Mouse (Mus musculus) left cerebral cortex, adult 2 months (tissue): ENCODE measurements around the gene Pik3r5. TPM values are rescaled to one million over a fixed set of nuclear protein-coding genes. Genes with fewer than 3 reads are reported as not detected.

ENCODE experiments used
- DNase-seq, 2 experiments: peaks; one replicate each; pipeline ENCODE4 v3.0.0; 2021 to 2022; ENCODE audit warnings: low spot score in 2 of 2, mixed read lengths in 1 of 2; ENCODE audit errors: extremely low spot score in 1 of 2
- H3K27ac ChIP-seq: fragments of 200-600 bp; 2 replicates; pipeline ENCODE4 v1.8.1; 2022
- H3K4me3 ChIP-seq: fragments of 200-600 bp; 2 replicates; pipeline ENCODE4 v1.8.1; 2022
- CTCF ChIP-seq: fragments of 200-600 bp; IDR thresholded peaks from 2 replicates; pipeline ENCODE4 v1.8.1; 2022; ENCODE audit warnings: antibody characterized with exemption, mild to moderate bottlenecking, moderate library complexity
- intact Hi-C: fragments of 180-260 bp; cut with DNase I; formaldehyde crosslinking; loops from one replicate; pipeline ENCODE4 v1.15.1; 2025
- total RNA-seq, 2 experiments: library from RNA; stranded (reverse); gene quantifications; 2 replicates each; pipeline ENCODE4 v1.2.3; 2021

Gene Pik3r5
- total RNA-seq, 2 experiments from 2014 or later = 2.6 to 2.9 TPM

DNA sequence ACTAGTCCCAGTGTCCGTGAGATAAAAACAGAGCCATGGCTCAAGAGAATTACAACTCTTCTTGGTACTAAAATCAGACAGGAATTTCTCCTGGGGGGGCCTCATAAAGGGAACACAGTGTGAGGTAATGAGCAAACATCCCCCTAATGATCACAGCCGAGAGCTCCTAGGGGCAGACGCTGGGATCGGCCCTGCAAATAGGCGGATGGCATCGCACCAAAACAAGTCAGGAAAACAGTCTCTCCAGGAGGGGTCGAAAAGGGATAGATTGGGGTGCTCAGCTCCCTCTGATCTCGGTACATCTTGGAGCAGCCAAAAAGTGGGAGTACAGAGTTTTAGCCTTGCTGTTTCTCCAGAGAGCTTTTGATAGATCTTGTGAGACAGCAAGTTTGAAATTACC lies 42.3 kb upstream of the Pik3r5 start:
- intact Hi-C loops = no loop called here
- peak; percentile 1 for TF ChIP-seq CTCF
- DNase-seq = no peak

DNA sequence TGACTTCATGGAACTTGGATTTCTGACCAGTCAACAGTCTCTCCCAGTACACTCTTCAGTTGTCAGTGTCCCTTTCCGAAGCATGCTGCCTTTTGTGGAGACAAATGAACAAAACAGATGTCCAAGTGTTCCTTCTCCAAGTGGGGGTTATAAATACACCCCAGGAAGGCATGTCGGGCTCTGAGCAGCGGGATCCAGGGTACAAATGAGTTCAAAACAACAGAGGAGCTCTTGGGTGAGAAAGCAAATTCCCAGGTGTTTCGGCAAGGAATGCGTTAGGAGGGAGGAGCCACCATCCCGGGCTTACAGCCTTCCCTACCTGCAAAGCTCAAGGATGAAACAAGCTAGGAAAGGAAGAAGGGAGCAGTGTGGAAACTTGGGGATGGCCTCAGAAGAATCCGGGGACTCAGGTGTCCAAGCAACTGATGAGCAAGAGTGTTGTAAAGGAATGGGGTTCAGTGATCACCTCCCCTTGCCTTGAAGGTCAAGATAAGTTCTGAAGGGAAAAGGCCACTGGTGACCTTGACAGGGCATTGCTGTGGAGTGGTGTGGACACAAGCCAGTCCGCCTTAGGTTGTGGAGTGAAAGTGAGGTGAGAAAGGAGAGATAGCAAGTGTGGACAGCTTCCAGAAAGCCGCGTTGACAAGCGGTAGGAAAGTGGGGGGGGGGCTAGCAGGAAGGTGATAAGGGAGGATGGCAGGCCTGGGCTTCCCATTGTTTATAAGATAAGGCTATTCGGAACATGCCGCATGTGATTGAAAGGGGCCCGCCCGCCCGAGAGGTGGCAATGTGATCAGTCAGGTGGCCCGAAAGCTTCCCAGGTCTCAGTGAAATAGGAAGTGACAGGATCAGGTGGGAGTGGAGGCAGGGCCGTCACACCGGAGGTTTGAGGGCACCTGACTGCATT lies 41.3 kb upstream of the Pik3r5 start:
- H3K27ac ChIP-seq = no peak overlapping the region
- no peak for DNase-seq
- TF ChIP-seq CTCF = no peak
- no peak overlapping the region for H3K4me3 ChIP-seq
- intact Hi-C loops = no loop called here

More for the DNA sequence above, 42.3 kb upstream of the Pik3r5 start:
- H3K4me3 ChIP-seq = no peak overlapping the region
- no peak overlapping the region for H3K27ac ChIP-seq

DNA sequence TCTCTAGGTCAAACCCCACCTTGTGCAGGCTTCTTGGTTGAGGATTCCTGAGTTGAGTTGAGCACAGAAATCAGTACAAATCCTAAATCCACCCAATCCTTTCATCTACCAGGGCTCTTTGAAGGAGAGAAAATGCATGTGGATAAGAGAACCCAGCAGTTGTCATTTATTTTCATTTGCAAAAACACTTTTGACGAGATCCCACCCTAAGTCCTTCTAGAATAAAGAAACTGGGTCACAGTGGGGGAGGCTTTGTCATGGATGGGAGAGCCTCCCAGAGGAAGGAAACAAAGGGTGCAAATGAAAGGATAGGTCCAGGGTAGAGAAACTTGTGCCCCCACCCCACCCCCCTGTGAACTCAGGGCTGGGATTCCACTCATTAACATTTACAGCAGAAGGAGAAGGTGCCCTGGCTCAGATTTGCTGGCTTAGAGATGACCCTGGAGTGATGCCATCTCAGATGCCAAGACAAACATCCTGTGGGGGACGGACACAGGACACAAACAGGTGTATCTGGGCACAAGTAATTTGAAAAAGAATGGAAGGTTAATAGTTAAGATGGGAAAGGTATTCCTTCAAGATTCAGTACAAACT lies 37.9 kb upstream of the Pik3r5 start:
- no peak overlapping the region for H3K27ac ChIP-seq
- intact Hi-C loops = no loop called here
- no peak for TF ChIP-seq CTCF
- H3K4me3 ChIP-seq = no peak overlapping the region
- no peak for DNase-seq

DNA sequence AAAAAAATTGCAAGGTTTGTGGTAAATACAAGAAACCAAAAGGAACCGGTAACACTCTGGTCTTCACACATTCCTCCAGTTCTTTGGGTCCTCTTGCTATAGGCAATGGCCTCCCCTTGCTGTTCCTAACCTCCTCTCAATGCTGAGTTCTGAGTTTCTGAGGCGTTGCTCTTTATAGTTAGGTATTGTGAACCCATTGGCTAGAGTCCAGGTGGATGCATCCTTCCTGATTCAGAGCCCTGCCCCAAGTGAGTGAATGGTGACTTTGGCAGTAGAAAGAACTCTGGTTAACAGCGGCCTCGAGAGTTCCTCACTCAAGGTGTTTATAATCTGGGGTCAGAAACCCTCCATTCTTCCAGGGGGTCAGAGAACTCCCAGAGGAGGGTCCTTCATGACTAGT lies 37.2 kb upstream of the Pik3r5 start:
- Histone ChIP-seq H3K4me3 (no peak overlapping the region), H3K27ac (no peak overlapping the region)
- intact Hi-C loops = no loop called here
- TF ChIP-seq CTCF = no peak
- DNase-seq = no peak

DNA sequence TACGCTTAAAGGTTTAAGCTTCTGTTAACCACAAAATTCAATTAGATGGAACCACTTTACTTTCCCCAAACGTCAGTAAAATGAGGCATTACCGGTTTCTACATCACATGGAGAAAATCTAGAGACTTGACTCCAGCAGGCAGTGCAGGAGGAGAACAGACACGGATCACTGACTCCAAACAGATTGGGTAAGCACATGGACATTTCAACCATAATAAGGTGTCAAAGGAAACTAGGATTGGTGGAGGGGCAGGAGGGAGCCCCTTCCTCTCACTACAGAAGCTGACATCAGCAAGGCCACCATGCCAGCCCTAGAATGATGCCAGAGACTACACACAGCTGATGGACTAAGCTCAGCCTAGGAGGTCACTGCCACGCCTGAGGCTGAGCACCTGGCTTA lies 36.4 kb upstream of the Pik3r5 start:
- DNase-seq = no peak
- Histone ChIP-seq H3K27ac (no peak overlapping the region), H3K4me3 (no peak overlapping the region)
- intact Hi-C loops = no loop called here
- TF ChIP-seq CTCF = no peak

DNA sequence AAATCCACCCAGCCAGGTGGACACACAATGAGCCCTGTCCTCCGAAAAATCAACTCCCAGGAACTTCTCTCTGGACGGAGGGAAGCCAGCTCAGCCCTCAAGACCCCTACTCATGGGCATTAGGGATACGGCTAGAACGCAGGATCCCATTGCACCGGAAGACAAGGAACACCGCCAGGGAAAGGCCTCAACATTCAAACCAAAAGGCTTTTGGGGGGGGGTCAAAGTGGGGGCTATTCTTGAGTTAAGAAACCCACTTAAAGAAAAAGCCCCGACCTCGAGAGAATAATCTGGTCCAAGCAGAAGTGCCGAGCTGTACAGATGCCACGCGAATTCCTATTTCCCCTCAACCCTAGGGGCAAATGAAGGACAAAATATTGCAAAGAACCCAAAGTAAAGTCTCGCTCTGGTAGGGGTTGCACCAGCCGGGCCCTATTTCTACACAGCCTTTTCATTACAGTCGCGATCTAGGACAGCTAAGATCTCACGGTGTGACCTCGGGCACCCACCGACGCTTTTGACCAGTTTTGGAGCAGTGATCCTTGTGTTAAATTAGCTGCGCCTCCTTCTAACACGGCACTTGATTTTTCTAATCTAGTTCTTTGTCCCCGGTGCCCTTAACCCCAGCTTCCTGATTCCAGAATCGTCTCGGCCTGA lies 32.9 kb upstream of the Pik3r5 start:
- DNase-seq = no peak
- Histone ChIP-seq H3K4me3 (no peak overlapping the region), H3K27ac (no peak overlapping the region)
- no peak for TF ChIP-seq CTCF
- intact Hi-C loops = no loop called here

DNA sequence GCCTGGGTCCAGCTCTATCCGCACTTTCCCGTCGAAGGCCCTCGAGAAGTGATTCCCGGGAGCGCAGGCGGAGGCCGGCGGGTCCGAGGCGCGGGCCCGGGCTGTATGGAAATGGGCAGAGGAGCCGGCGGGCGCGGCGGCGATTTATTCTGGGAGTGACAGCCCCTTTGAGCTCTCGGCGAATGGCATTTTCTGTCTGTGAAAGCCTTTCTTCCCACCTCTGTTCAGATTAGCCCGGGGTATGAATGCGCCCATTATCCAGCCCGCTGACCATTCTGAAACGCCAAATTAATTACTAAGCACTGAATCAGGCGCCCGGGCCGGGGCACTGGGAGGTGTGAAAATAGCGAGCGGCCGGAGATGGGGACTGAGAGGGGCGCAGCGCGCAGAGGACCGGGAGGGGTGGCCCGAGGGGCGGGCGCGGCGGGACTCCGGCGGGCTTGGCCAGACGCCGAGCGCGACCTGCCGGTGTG lies 32.3 kb upstream of the Pik3r5 start:
- TF ChIP-seq CTCF = no peak
- Histone ChIP-seq H3K27ac (no peak overlapping the region), H3K4me3 (peak overlapping the region; percentile 50)
- DNase-seq = peak in 1 of 2 experiments; percentile 33
- intact Hi-C loops = no loop called here

DNA sequence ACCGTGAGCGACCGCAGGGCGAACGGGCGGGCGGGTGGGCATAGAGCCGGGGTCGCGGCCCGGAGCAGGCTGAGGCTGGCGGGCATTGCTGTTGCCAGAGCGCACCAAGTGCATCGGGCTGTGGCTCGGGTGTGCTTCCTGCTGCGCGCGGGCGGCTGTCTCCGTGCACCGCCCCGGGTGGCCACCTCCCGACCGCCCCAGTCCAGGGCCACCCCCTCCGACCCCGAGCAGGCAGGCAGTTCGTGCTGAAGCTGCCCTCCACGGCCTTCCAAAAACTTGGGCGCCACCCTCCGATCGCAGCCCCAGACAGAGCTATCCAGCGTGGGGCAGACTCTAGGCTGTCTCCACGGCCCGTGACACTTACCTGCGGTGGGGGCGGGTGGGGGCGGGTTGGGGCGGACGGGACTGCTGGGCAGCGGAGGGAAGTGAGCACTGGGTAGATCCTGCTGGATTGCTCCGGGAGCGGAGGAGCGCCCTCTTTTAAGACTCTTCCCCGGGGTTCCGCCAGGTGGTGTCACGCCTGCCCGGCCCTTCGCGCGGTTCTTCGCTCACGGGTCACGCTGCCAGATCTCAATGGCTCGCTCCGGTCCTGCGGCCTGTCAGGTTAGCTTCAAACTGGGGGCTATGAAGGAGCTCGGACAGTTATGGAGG lies 31.8 kb upstream of the Pik3r5 start:
- DNase-seq = no peak
- H3K27ac ChIP-seq = no peak overlapping the region

DNA sequence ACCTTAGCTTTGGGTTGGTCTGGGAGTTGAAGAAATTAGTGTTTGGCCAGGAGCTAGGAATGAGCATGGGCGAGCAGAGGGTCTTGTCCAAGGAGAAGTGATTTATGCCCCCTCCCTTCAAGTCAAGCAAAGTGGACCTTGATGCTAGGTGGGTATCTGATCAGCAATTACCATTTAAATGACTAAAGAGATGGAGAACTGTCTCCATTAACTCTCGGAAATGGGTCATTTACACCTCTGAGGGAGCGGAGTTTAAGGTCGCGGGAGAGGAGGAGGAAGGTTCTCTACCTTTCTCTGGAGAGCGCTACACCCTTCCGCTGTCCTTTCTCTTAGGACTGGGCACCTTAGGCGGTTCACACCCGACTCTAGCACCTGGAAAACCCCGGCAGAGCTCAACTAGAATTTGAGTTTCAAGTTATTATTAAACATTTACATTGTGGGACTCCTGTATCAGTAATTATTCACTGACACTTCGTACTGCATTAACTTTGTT lies 31.1 kb upstream of the Pik3r5 start, which contains the start of gene Ntn1:
TSS of gene Ntn1 (minus strand) at position 97 of the 493 bp plus-strand sequence.
- no peak within 1 kb of the TSS for H3K27ac ChIP-seq
- intact Hi-C loops = no loop called here
- TF ChIP-seq CTCF = no peak
- H3K4me3 ChIP-seq = peak within 1 kb of the TSS; percentile 50
- DNase-seq = no peak

More for the DNA sequence above, 31.8 kb upstream of the Pik3r5 start:
- H3K4me3 ChIP-seq = peak overlapping the region; percentile 50
- intact Hi-C loops = no loop called here
- TF ChIP-seq CTCF = peak; percentile 29

DNA sequence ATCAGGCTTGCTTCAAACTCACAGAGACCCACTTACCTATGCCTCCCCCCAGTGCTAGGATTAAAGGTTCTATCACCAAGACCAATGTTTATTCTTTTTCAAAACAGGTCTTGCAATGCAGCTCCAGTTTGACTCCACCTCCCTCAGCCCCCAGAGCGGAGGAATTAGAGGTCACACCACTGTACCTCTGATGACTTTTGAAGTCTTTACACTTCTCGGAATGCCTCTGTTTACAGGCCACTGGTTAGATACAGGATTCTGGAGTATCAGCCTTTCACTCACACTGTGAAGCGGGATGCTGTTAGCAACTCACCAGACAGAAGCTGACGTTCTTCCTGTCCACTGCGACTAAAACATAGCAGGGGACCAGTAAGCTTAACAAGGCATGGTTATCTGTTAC lies 30.5 kb upstream of the Pik3r5 start:
- TF ChIP-seq CTCF = no peak
- Histone ChIP-seq H3K27ac (no peak overlapping the region), H3K4me3 (no peak overlapping the region)
- no peak for DNase-seq
- intact Hi-C loops = no loop called here

DNA sequence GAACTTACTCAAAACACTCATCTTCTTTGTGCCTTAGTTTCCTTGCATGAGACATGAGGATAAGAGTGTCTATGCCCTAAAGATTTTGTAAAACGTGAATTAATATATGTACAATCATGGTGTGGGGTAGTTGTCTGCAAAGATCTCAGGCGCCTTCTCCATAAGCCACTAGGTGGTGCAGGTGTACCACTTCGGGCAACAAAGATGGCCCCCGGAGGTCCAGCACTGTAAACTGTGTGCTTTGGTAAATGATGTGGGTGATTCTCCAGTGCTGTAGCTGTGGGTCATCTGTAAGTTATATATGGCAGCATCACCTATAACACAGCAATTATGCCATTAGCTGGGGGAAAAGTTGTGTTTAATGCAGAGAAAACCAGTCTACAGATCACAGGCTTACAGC lies 27.7 kb upstream of the Pik3r5 start:
- TF ChIP-seq CTCF = peak; percentile 44
- no peak overlapping the region for H3K27ac ChIP-seq
- intact Hi-C loops = no loop called here
- H3K4me3 ChIP-seq = no peak overlapping the region
- no peak for DNase-seq
